Comparison of ENCODE assay signal across 11 mouse cellular contexts in the genomic region with DNA sequence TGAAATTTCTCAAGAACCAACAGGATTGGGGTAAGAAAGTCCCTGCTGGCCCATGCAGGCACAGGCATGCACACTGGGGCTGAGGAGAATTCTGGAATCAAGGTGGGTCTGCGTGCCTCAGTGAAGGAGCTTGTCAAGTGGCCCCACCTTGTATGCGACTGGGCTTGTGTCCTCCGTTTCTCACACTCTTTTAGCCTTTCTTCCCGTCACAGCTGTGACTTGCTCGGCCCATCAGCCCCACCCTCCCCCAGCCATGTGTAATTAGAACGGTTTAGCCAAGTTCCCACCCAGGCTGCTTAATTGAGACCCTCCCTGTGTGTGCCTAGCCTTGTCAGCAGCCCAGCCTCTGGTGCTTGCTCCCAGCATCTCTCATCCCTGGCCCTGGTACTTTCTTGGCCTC. TPM values are rescaled to one million over a fixed set of nuclear protein-coding genes. Genes with fewer than 3 reads are reported as not detected.
DNase-seq lines count a peak whose midpoint lies in the region; ATAC-seq and TF ChIP-seq lines count a peak whose summit lies in the region.
"Had no signal": no experiment of that assay in that cellular context is flagged by ENCODE, and none has a peak within 500 bp of the region (broad histone marks: within the 10 kb centered on the region; RNA-seq: fewer than 3 reads in every experiment).

No protein-coding gene starts in this region.

- no peak for DNase-seq in kidney, adult 11 months
- DNase-seq in retina, embryonic 14.5 days (ENCODE audit: low spot score), result peak; percentile 23
- DNase-seq in kidney, adult 2 months, result no peak
- DNase-seq: cerebellum, adult 11-12 months; kidney, adult 8-10 months had no signal

- peaks cover 13% of the 10 kb centered on the region for H3K4me1 ChIP-seq in kidney, embryonic 16.5 days (ENCODE audit: insufficient read depth, low read length)
- peaks cover 8% of the 10 kb centered on the region for H3K4me1 ChIP-seq in ES-Bruce4 (ENCODE audit: control insufficient read depth, insufficient read depth, low read length)
- peaks cover 24% of the 10 kb centered on the region for H3K4me1 ChIP-seq in forebrain, embryonic 13.5 days
- no peaks in the 10 kb centered on the region for H3K4me1 ChIP-seq in kidney, adult 2 months (ENCODE audit: control insufficient read depth, insufficient read depth, low read length)

- H3K4me2 ChIP-seq in kidney, embryonic 16.5 days (replicated peaks; ENCODE audit: low read depth, low read length), result no peak overlapping the region
- H3K4me2 ChIP-seq in forebrain, embryonic 13.5 days, result no peak overlapping the region
- H3K4me2 ChIP-seq: hindbrain, embryonic 12.5 days; liver, embryonic 12.5 days had no signal

- no peak overlapping the region for H3K9ac ChIP-seq in kidney, embryonic 16.5 days (replicated peaks; ENCODE audit: low read length)
- H3K9ac ChIP-seq in ES-Bruce4 (ENCODE audit: low read depth, poor library complexity, severe bottlenecking), result no peak overlapping the region
- H3K9ac ChIP-seq in forebrain, embryonic 13.5 days, result no peak overlapping the region
- H3K9ac ChIP-seq: hindbrain, embryonic 12.5 days; liver, embryonic 12.5 days had no signal

- TF ChIP-seq CTCF in ES-Bruce4 (IDR thresholded peaks at IDR 0.05; ENCODE audit: low read depth, low read length), result no peak
- no peak for TF ChIP-seq CTCF in kidney, adult 2 months (conservative IDR thresholded peaks at IDR 0.05; ENCODE audit: insufficient read depth, insufficient read length, low read depth, low read length)

- ATAC-seq in kidney, embryonic 16.5 days (ENCODE audit: low FRiP score, low TSS enrichment), result 0 out of 2 replicates have a peak, but pooled peaks have one; percentile 20
- peak; percentile 23; the same call in 1 of the 2 replicates for ATAC-seq in forebrain, embryonic 13.5 days
- no peak for ATAC-seq in cerebellum, adult (ENCODE audit: insufficient number of reproducible peaks, low FRiP score, low TSS enrichment)
- ATAC-seq: liver, embryonic 12.5 days had no signal

- no peaks in the 10 kb centered on the region for H3K27me3 ChIP-seq in kidney, embryonic 16.5 days (ENCODE audit: insufficient read depth, low read length)
- no peaks in the 10 kb centered on the region for H3K27me3 ChIP-seq in ES-Bruce4 (ENCODE audit: control insufficient read depth, insufficient read depth, low read length, poor library complexity, severe bottlenecking)
- H3K27me3 ChIP-seq in forebrain, embryonic 13.5 days, result no peaks in the 10 kb centered on the region
- H3K27me3 ChIP-seq in kidney, adult 2 months (replicated peaks; ENCODE audit: control insufficient read depth, insufficient read depth, low read length), result no peaks in the 10 kb centered on the region
- H3K27me3 ChIP-seq: hindbrain, embryonic 12.5 days; liver, embryonic 12.5 days had no signal

- no peak for TF ChIP-seq POLR2A in ES-Bruce4 (IDR thresholded peaks at IDR 0.05; ENCODE audit: insufficient read depth, low read length)
- no peak for TF ChIP-seq POLR2A in kidney, adult 2 months (IDR thresholded peaks at IDR 0.05; ENCODE audit: low read depth, low read length)

- WGBS in kidney, embryonic 16.5 days, result 36% methylated on average over 6 of the region's 6 CpGs
- 28% methylated on average over 6 of the region's 6 CpGs for WGBS in forebrain, embryonic 13.5 days
- 72% methylated on average over 6 of the region's 6 CpGs for WGBS in kidney, adult 2 months

- H3K36me3 ChIP-seq in kidney, embryonic 16.5 days (ENCODE audit: insufficient read depth, low read length), result no peaks in the 10 kb centered on the region
- no peaks in the 10 kb centered on the region for H3K36me3 ChIP-seq in ES-Bruce4 (ENCODE audit: control insufficient read depth, insufficient read depth, low read length, poor library complexity, severe bottlenecking)
- H3K36me3 ChIP-seq in forebrain, embryonic 13.5 days (ENCODE audit: poor library complexity, severe bottlenecking), result no peaks in the 10 kb centered on the region
- no peaks in the 10 kb centered on the region for H3K36me3 ChIP-seq in kidney, adult 2 months (ENCODE audit: control insufficient read depth, insufficient read depth, low read length)
- H3K36me3 ChIP-seq: hindbrain, embryonic 12.5 days; liver, embryonic 12.5 days had no signal

- H3K9me3 ChIP-seq in kidney, embryonic 16.5 days (ENCODE audit: low read length), result no peaks in the 10 kb centered on the region
- H3K9me3 ChIP-seq in ES-Bruce4 (replicated peaks; ENCODE audit: control insufficient read depth, insufficient read depth, low read length, poor library complexity, severe bottlenecking), result no peaks in the 10 kb centered on the region
- no peaks in the 10 kb centered on the region for H3K9me3 ChIP-seq in forebrain, embryonic 13.5 days (replicated peaks)
- H3K9me3 ChIP-seq: hindbrain, embryonic 12.5 days; liver, embryonic 12.5 days had no signal

- H3K4me3 ChIP-seq in kidney, embryonic 16.5 days (ENCODE audit: low read length), result no peak overlapping the region
- H3K4me3 ChIP-seq in ES-Bruce4 (ENCODE audit: low read depth, low read length), result no peak overlapping the region
- H3K4me3 ChIP-seq in forebrain, embryonic 13.5 days, result no peak overlapping the region
- no peak overlapping the region for H3K4me3 ChIP-seq in kidney, adult 2 months (ENCODE audit: insufficient read depth, low read depth, low read length)
- H3K4me3 ChIP-seq: hindbrain, embryonic 12.5 days; liver, embryonic 12.5 days had no signal

- H3K27ac ChIP-seq in kidney, embryonic 16.5 days (ENCODE audit: low read length), result no peak overlapping the region
- no peak overlapping the region for H3K27ac ChIP-seq in ES-Bruce4 (ENCODE audit: insufficient read depth, low read length)
- H3K27ac ChIP-seq in forebrain, embryonic 13.5 days, result no peak overlapping the region
- H3K27ac ChIP-seq in kidney, adult 2 months (ENCODE audit: insufficient read depth, low read depth, low read length), result no peak overlapping the region
- H3K27ac ChIP-seq: hindbrain, embryonic 12.5 days; liver, embryonic 12.5 days had no signal

- peak; percentile 43; the same call in 1 of the 2 replicates for TF ChIP-seq EP300 in ES-Bruce4 (IDR thresholded peaks at IDR 0.05; ENCODE audit: insufficient read depth, low read depth, low read length)

RNA-seq across cellular contexts. Expression of gene Ralbp1, which starts 28.5 kb away (rescaled TPM):
- 68.7 and 71.0 TPM in 2 replicates for polyA plus RNA-seq in kidney, embryonic 16.5 days (2015; fragmentation: Nextera tagmentation; extraction: Ambion mirVana)
- 41.3 and 42.9 TPM in 2 replicates for polyA plus RNA-seq in ES-Bruce4 (2011; ENCODE audit: insufficient read depth, insufficient read length, low read depth, missing spikeins)
- 56.9 and 58.4 TPM in 2 replicates for polyA plus RNA-seq in forebrain, embryonic 13.5 days (2015; fragmentation: Nextera tagmentation; extraction: Ambion mirVana)
- 29.8 and 30.7 TPM in 2 replicates for polyA plus RNA-seq in kidney, adult 2 months (2012; rRNA removed)

RNA-seq across cellular contexts. Expression of gene Twsg1, which starts 36.9 kb away (rescaled TPM):
- 131 and 136 TPM in 2 replicates for polyA plus RNA-seq in kidney, embryonic 16.5 days (2015; fragmentation: Nextera tagmentation; extraction: Ambion mirVana)
- polyA plus RNA-seq in ES-Bruce4 (2011; ENCODE audit: insufficient read depth, insufficient read length, low read depth, missing spikeins), result 65.9 and 75.3 TPM in 2 replicates
- polyA plus RNA-seq in forebrain, embryonic 13.5 days (2015; fragmentation: Nextera tagmentation; extraction: Ambion mirVana), result 75.2 and 84.1 TPM in 2 replicates
- 53.3 and 59.5 TPM in 2 replicates for polyA plus RNA-seq in kidney, adult 2 months (2012; rRNA removed)
